Mouse (Mus musculus) embryonic fibroblast, embryonic 13.5 days (primary cell): Measurements from ENCODE around the gene Myom1.

Experiments
- CTCF ChIP-seq: IDR thresholded peaks from 2 replicates; pipeline ENCODE4 v1.5.1; 2011; ENCODE audit warnings: mild to moderate bottlenecking, control low read depth, low read length, moderate library complexity, borderline replicate concordance; ENCODE audit not compliant: insufficient read depth
- POLR2A ChIP-seq: IDR thresholded peaks from 2 replicates; pipeline ENCODE4 v1.6.1; 2011; ENCODE audit warnings: low read depth, mild to moderate bottlenecking, control low read depth, low read length, moderate library complexity

GRCm38 (mm10) chr17:71046856-71047255 lies 44.4 kb downstream of the Myom1 start:
- TF ChIP-seq POLR2A (no peak), CTCF (no peak)
